Mouse (Mus musculus): ENCODE results near the gene Tmem221. TPM values are rescaled to one million over a fixed set of nuclear protein-coding genes. Genes with fewer than 3 reads are reported as not detected.

Gene Tmem221
- 0.22 and 0.23 TPM in 2 replicates for polyA plus RNA-seq (2012; rRNA removed)

DNA sequence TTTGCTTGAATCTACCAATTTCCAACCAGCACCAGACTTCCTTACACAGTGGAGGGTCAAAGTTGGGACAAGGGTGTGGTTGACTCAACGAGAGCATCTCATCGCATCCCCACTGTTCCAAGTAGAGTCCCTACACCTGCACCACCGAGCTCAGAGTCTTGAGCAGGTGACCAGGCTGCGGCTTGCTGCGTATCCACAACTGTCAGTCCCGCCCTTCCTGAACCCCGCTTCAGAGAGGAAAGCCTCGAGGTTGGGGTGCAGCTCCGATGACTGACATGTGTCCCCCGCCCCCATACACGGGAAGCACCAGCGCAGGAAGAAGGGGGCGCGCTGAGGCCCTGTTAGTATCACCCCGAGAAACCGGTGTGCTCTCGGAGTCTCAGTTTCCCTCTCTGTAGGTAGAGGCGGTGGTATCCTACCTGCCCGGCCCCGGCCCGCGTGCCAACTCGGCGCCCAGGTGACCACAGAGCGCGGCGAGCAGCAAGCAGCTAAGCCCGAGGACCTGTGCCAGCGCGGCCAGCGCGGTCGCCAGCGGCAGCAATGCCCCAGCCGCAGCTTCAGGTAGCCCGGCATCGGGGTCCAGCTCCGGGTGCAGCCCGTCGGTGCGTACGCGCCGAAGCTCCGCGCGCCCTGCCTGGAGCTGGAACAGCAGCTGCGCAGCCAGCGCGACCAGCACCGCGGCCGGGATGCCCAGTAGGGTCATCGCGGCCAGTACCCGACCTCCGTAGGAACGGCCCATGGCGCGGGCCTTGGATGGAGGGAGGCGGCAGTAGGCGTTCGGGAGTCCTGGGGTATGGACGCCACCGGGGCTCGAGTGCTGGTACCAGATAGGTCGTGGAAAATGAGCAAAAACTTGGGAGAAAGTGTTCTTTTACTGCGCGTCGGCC, at the start of gene Tmem221:
Tmem221 (minus strand) TSS at position 801 of the 887 bp plus-strand sequence.

DNA sequence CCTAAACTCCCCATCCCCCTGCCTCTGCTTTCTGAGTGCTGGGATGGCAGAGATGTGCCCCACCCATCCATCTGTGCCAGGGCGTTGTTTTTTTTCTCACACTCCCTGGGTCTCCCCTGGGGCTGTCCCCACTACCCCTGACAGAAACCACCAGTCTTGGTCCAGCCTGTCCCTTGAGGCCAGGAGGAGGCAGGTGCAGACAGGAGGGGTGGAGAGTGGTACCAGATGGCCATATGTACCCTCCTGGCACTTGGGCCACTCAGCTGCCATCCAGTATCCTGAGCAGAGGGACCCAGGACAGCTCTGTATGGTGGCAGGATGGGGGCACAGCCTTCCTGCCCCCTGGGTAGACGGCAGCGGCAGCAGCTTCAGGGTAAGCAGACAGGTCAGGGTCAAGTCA, 38.8 kb upstream of the Tmem221 start, which contains the start of gene Fam129c:
Fam129c (plus strand) TSS at position 198 of the 400 bp plus-strand sequence.

DNA sequence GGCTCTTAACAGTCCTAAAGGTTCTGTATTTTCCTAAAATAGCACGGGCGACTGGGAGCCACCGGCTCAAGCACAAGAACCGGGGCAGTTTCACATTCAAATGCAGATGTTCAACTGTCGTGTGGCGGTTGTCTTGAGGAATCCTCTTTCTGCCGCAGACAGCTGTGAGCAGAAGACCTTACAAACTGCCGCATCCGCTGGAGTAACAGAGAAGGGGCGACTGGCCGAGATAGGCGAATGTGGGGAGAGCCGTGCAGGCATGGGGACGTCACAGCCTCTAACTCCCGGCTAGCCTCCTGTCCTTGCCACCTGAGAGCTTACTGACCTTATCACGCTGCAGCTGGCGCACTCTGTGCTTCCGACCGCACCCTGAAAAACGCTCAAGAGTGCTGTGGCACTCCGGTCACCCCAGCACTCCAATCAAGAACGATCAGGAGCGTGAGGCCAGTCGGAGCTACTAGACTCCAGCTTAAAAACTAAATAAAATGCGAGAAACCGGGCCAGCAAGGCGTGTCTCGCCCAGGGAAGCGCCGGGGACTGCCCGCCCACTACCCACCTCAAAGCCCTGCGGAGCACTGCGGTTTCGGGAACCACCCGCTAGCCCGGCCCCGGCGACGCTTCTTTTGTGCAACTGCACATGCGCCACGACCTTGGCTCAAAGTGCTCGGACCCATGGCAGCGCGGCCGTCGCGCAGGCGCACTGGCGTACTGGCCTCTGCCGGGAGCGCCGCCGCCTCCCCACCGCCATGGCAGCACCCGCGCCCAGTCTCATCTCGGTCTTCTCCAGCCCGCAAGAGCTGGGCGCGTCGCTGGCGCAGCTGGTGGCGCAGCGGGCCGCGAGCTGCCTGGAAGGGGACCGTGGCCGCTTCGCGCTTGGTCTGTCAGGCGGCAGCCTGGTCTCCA, 33.1 kb upstream of the Tmem221 start, which contains the start of gene Pgls:
Pgls (plus strand) TSS at position 706 of the 903 bp plus-strand sequence.

DNA sequence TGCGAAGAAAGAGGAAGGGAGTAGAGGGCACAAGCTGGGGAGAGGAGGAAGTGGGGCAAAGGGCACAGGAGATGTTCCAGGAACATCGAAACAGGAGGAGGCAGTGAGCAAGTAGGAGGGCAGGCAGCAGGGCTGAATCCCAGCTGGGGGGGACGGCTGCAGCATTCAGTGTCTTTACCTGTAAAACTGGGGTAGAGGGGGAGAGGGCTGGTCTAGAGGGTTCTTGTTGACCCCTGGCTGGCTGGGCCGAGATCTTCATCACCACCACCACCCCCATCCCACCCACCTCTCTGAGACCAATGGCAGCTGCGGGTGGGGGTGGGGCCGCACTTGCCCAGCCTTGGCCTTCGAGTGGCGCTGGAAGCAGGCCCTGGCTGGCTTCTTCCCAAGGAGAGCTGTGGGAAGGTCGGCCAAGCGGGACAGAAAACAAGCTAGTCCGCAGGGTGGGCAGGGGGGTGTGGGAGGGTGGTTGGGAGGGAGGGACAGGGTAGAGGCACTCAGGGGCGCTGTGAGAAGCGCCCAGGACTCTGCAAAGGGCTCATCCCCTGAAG, 9.8 kb upstream of the Tmem221 start, which contains the start of gene Slc27a1:
Slc27a1 (plus strand) TSS at position 496 of the 551 bp plus-strand sequence.

DNA sequence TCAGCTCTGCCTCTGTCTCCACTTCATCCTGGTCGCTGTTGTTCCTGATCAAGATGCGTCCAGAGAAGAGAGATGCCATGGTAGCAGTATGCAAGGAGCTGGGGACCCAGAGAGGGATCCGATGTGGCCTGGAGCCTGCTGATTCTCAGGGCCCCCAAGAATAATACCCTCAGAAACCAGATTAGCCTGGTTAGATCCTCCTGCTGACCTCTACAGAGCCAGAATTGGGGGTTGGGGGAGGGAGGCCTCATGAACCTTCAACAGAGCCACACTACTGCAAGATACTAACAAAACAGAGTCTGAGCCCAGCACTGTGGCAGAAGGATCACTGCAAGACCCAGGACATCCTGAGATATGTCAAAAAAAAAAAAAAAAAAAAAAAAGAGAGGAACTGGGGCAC, 7.8 kb upstream of the Tmem221 start, which contains the start of gene Nxnl1:
Nxnl1 (minus strand) TSS at position 101 of the 400 bp plus-strand sequence.

DNA sequence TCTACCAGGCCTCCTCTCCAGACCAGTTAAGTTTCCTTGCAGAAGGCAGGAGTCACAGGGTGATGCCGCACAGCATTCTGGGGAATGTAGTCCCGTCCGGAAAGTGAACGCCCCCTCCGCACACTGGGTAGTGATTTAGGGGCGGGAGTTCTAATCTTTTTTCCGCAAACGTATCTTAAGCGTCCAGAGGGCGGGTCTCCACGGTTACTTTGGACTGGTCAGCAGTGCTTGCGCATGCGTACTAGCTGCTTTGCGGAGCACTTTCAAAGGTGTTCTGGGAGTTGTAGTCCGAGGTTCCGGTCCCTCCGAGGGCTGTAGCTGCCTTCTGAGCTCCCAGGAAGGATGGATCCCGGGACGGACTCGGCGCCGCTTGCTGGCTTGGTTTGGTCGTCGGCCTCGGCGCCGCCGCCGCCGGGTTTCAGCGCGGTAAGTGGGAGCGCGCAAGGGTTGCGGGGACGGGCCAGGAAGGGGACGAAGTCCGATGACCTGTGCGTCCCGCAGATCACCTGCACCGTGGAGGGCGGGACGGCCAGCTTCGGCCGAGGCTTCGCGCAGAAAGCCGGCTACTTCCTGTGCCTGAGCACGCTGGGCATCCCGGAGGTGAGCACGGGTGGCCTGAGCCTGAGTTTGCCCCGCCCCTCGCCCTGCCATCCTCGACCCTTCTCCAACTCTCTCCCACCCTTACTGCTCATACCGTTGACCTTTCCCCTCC, 15.9 kb downstream of the Tmem221 start, which contains the start of gene Mvb12a:
Mvb12a (plus strand) TSS at position 291 of the 712 bp plus-strand sequence.

DNA sequence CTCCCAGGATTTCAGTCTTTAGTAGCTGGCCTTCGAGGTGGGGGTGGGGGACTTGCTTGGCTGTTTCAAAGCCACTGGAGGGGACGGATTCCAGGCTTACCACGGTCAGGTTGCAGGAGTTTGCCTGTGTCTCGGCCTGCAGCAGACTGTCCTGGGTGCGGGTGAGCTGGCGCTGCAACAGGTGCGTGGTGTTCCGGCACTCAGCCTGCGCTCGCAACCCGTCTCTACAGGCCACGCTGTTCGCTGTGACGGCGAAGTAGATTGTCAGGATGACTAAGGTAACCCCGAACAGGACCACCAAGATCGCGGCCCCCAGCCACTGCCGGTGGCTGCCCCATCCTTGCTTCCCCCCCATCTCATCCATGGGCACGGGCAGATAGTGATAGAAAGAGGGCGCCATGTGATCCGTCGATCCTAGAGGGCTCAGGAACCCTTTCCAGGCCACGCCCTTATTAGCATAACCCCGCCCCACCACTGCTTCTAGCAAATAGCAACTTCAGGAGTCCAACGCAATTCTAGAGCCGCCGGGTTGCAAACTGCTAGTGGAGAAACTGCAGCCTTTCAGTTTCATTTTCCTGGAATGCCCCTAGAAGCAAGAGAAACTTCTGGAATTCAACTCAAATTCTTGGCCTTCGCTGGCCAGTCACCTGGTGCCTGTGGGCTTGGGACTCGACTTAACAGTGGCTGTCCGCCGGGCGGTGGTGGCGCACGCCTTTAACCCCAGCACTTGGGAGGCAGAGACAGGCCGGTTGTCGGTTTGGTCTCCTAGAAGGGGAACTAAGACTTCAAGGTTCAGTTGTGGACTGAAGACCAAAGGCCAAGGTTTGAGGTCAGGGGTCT, 21.4 kb downstream of the Tmem221 start, which contains the start of gene Bst2:
Bst2 (minus strand) TSS at position 429 of the 840 bp plus-strand sequence.

DNA sequence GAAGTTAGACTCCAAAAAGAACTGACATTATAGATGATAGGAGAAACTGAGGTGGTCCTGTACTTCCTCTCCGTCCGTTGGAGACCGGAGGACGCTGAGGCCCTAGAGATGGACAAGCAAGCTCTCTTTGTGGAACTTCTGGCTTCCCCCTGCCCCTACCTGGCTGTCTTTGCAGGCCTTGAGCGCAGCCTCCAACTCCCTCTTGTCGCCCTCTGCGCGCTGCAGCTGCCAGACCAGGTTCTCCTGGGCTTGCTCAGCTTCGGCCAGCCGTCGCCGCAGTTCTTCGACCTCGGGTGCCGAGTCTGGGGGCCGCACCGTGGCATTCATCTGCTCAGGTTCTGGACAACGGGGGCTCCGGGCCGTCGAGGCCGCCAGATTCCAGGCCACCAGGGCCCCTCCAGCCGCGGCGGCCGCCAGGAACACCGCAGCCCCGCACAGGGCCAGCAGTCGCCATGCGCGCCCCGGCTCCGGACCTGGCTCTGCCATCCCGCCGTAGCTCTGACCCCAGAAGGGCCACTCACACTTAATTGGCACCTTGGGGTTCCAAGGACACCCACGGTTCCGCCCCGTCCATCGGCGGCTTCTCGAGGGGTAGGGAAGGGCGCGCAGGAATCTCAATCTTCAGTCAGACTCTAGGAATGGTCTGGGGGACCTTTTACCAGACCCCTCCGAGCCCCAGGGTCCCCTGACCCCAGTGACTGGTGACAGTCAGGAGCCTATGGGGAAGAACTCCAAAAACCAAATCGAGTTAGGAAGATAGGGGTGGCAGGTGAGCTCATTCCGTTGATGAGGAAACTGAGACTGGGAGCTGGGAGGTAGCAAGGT, 33.2 kb downstream of the Tmem221 start, which contains the start of gene Ccdc194:
Ccdc194 (minus strand) TSS at position 486 of the 825 bp plus-strand sequence.

DNA sequence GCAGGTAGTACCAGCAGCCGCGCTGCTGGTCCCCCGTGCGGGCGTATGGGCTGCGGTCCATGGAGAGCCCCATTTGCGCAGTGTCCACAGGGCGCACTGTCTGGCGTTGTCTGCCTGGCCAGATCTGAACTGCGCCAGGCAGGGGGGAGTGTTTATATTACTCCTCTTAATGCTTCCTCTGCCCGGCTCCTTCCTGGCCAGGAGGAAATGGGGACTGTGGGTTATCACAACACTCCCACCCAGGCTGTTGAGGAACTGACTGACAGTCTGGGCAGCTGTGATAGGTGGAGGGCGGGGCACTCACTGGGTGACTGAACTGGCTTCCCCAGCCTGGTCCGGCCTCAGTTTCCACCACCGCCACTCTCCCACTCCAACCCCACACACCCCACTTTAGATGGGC, 47.0 kb downstream of the Tmem221 start, which contains the start of gene Plvap:
Plvap (minus strand) TSS at position 109 of the 400 bp plus-strand sequence.

Other genes starting within 250 kb of the Tmem221 start
- 132 and 143 TPM in 2 replicates for gene Use1, start 192.0 kb downstream of the Tmem221 start, polyA plus RNA-seq (2012; rRNA removed)
- gene Ocel1, start 187.6 kb downstream of the Tmem221 start, polyA plus RNA-seq (2012; rRNA removed): 1.9 and 2.5 TPM in 2 replicates
- 71.4 and 73.9 TPM in 2 replicates for gene Nr2f6, start 176.9 kb downstream of the Tmem221 start, polyA plus RNA-seq (2012; rRNA removed)
- gene Ushbp1, start 163.1 kb downstream of the Tmem221 start, polyA plus RNA-seq (2012; rRNA removed): 7.8 and 7.9 TPM in 2 replicates
- gene Babam1, start 162.0 kb downstream of the Tmem221 start, polyA plus RNA-seq (2012; rRNA removed): 128 and 175 TPM in 2 replicates
- 46.1 and 53.5 TPM in 2 replicates for gene Ankle1, start 152.9 kb downstream of the Tmem221 start, polyA plus RNA-seq (2012; rRNA removed)
- gene Abhd8, start 95.2 kb downstream of the Tmem221 start, polyA plus RNA-seq (2012; rRNA removed): 63.1 and 67.7 TPM in 2 replicates
- gene Mrpl34, start 93.9 kb downstream of the Tmem221 start, polyA plus RNA-seq (2012; rRNA removed): 82.2 and 83.9 TPM in 2 replicates
- gene Dda1, start 89.7 kb downstream of the Tmem221 start, polyA plus RNA-seq (2012; rRNA removed): 70.7 and 98.5 TPM in 2 replicates
- 64.5 and 107 TPM in 2 replicates for gene Ano8, start 72.9 kb downstream of the Tmem221 start, polyA plus RNA-seq (2012; rRNA removed)
- gene Gtpbp3, start 70.8 kb downstream of the Tmem221 start, polyA plus RNA-seq (2012; rRNA removed): 30.7 and 37.4 TPM in 2 replicates
- 29.5 and 39.7 TPM in 2 replicates for gene Plvap, start 47.1 kb downstream of the Tmem221 start, polyA plus RNA-seq (2012; rRNA removed)
- gene Ccdc194, start 33.2 kb downstream of the Tmem221 start, polyA plus RNA-seq (2012; rRNA removed): 0.48 and 0.52 TPM in 2 replicates
- gene Bst2, start 21.4 kb downstream of the Tmem221 start, polyA plus RNA-seq (2012; rRNA removed): 15.8 and 19.0 TPM in 2 replicates
- 62.6 and 71.2 TPM in 2 replicates for gene Mvb12a, start 15.9 kb downstream of the Tmem221 start, polyA plus RNA-seq (2012; rRNA removed)
- gene Nxnl1, start 7.7 kb upstream of the Tmem221 start, polyA plus RNA-seq (2012; rRNA removed): not detected in 2 replicates
- 50.4 and 64.7 TPM in 2 replicates for gene Slc27a1, start 10.0 kb upstream of the Tmem221 start, polyA plus RNA-seq (2012; rRNA removed)
- gene Pgls, start 33.3 kb upstream of the Tmem221 start, polyA plus RNA-seq (2012; rRNA removed): 126 and 164 TPM in 2 replicates
- 6.1 and 12.4 TPM in 2 replicates for gene Fam129c, start 38.8 kb upstream of the Tmem221 start, polyA plus RNA-seq (2012; rRNA removed)
- 65.9 and 99.7 TPM in 2 replicates for gene Colgalt1, start 52.1 kb upstream of the Tmem221 start, polyA plus RNA-seq (2012; rRNA removed)
- gene Unc13a, start 112.9 kb upstream of the Tmem221 start, polyA plus RNA-seq (2012; rRNA removed): 15.4 and 19.3 TPM in 2 replicates
- 3.5 TPM in 2 replicates for gene Jak3, start 117.4 kb upstream of the Tmem221 start, polyA plus RNA-seq (2012; rRNA removed)
- gene Insl3, start 130.3 kb upstream of the Tmem221 start, polyA plus RNA-seq (2012; rRNA removed): 0.57 and 1.1 TPM in 2 replicates
- 0.40 and 0.66 TPM in 2 replicates for gene B3gnt3, start 142.9 kb upstream of the Tmem221 start, polyA plus RNA-seq (2012; rRNA removed)
- gene Fcho1, start 166.8 kb upstream of the Tmem221 start, polyA plus RNA-seq (2012; rRNA removed): 30.0 and 40.4 TPM in 2 replicates

Measured in central nervous system, embryonic 11.5 days (tissue).